In genomic region chr3:142454198-142454597, GRCm38 (mm10) we compare ENCODE assay signal across 27 mouse cellular contexts. TPM values are rescaled to one million over a fixed set of nuclear protein-coding genes. Genes with fewer than 3 reads are reported as not detected.
DNase-seq lines count a peak whose midpoint lies in the region; ATAC-seq and TF ChIP-seq lines count a peak whose summit lies in the region.
"Had no signal": no experiment of that assay in that cellular context is flagged by ENCODE, and none has a peak within 500 bp of the region (broad histone marks: within the 10 kb centered on the region; RNA-seq: fewer than 3 reads in every experiment).

No protein-coding gene starts in this region.

- ATAC-seq in liver, postnatal 0 days = no peak
- peak; percentile 67 for ATAC-seq in lung, postnatal 0 days
- ATAC-seq: activated CD4-positive, CD25-positive, alpha-beta regulatory T cell, adult 4 months; CD4-positive, CD25-positive, alpha-beta regulatory T cell, adult 4 months; forebrain, embryonic 15.5 days had no signal

- no peak for TF ChIP-seq EP300 in liver, postnatal 0 days (IDR thresholded peaks at IDR 0.05; ENCODE audit: low read depth)
- TF ChIP-seq EP300 in lung, postnatal 0 days (IDR thresholded peaks at IDR 0.05) = peak; percentile 89

- no peaks in the 10 kb centered on the region for H3K79me2 ChIP-seq in liver, adult 2 months (ENCODE audit: control insufficient read depth, insufficient read depth, low read length)

- DNase-seq in liver, adult 2 months (ENCODE audit: extremely low read depth, low read depth, low spot score) = peak; percentile 53
- no peak for DNase-seq in liver, postnatal 0 days
- peak; percentile 59 for DNase-seq in lung, postnatal 0 days (ENCODE audit: low spot score)
- DNase-seq in lung, postnatal 14 days = peak; percentile 15
- DNase-seq in gastrocnemius, postnatal 25 days = no peak
- no peak for DNase-seq in thymus, postnatal 14 days
- DNase-seq: adrenal gland, adult 8-10 months; adrenal gland, postnatal 25 days; cerebellum, adult 11-12 months; cerebellum, adult 8-10 months; cerebellum, postnatal 10 days; cerebellum, postnatal 36 days; embryo, embryonic 11 days; gastrocnemius, postnatal 36 days; heart, adult 2 months had no signal

- H3K4me3 ChIP-seq in liver, adult 2 months (ENCODE audit: insufficient read depth, low read depth, low read length) = no peak overlapping the region
- H3K4me3 ChIP-seq in liver, postnatal 0 days (ENCODE audit: low read depth, low read length) = no peak overlapping the region
- no peak overlapping the region for H3K4me3 ChIP-seq in lung, postnatal 0 days (ENCODE audit: low read depth, low read length)
- H3K4me3 ChIP-seq: embryonic facial prominence, embryonic 10.5 days; embryonic facial prominence, embryonic 13.5 days; erythroblast, embryonic 14.5 days; forebrain, embryonic 12.5 days; forebrain, embryonic 15.5 days; heart, adult 2 months; hindbrain, embryonic 12.5 days; hindbrain, embryonic 15.5 days had no signal

- TF ChIP-seq POLR2A in liver, adult 2 months (IDR thresholded peaks at IDR 0.05; ENCODE audit: extremely low read depth, insufficient read depth, low read length) = no peak

- 15% methylated on average over 7 of the region's 7 CpGs for WGBS in liver, adult 2 months
- 41% methylated on average over 7 of the region's 7 CpGs for WGBS in liver, postnatal 0 days (ENCODE audit: insufficient replicate concordance)
- WGBS in lung, postnatal 0 days = 49% methylated on average over 7 of the region's 7 CpGs

- H3K4me1 ChIP-seq in liver, adult 2 months (ENCODE audit: control insufficient read depth, insufficient read depth, low read length) = no peaks in the 10 kb centered on the region
- H3K4me1 ChIP-seq in liver, postnatal 0 days (ENCODE audit: insufficient read depth) = no peaks in the 10 kb centered on the region
- no peaks in the 10 kb centered on the region for H3K4me1 ChIP-seq in lung, postnatal 0 days (ENCODE audit: insufficient read depth, low read depth, low read length)
- H3K4me1 ChIP-seq: embryonic facial prominence, embryonic 13.5 days; forebrain, embryonic 12.5 days; forebrain, embryonic 15.5 days; hindbrain, embryonic 12.5 days; hindbrain, embryonic 15.5 days had no signal

- H3K36me3 ChIP-seq in liver, adult 2 months (ENCODE audit: control insufficient read depth, insufficient read depth, low read length) = no peaks in the 10 kb centered on the region
- H3K36me3 ChIP-seq in liver, postnatal 0 days (replicated peaks; ENCODE audit: insufficient read depth, low read length) = no peaks in the 10 kb centered on the region
- H3K36me3 ChIP-seq in lung, postnatal 0 days (ENCODE audit: insufficient read depth, low read length) = no peaks in the 10 kb centered on the region
- H3K36me3 ChIP-seq: embryonic facial prominence, embryonic 10.5 days; embryonic facial prominence, embryonic 13.5 days; forebrain, embryonic 12.5 days; forebrain, embryonic 15.5 days; hindbrain, embryonic 12.5 days; hindbrain, embryonic 15.5 days had no signal

- H3K27ac ChIP-seq in liver, adult 2 months (replicated peaks; ENCODE audit: insufficient read depth, low read depth, low read length) = no peak overlapping the region
- no peak overlapping the region for H3K27ac ChIP-seq in liver, postnatal 0 days (ENCODE audit: low read depth)
- no peak overlapping the region for H3K27ac ChIP-seq in lung, postnatal 0 days (ENCODE audit: low read length)
- H3K27ac ChIP-seq: embryonic facial prominence, embryonic 10.5 days; embryonic facial prominence, embryonic 13.5 days; forebrain, embryonic 12.5 days; forebrain, embryonic 15.5 days; heart, adult 2 months; hindbrain, embryonic 12.5 days; hindbrain, embryonic 15.5 days had no signal

- no peaks in the 10 kb centered on the region; the same call in 1 of the 2 replicates for H3K27me3 ChIP-seq in liver, adult 2 months (ENCODE audit: control insufficient read depth, insufficient read depth, low read length)
- H3K27me3 ChIP-seq in liver, postnatal 0 days (ENCODE audit: insufficient read depth, low read length) = no peaks in the 10 kb centered on the region
- no peaks in the 10 kb centered on the region for H3K27me3 ChIP-seq in lung, postnatal 0 days (replicated peaks; ENCODE audit: insufficient read depth, low read length)
- H3K27me3 ChIP-seq: embryonic facial prominence, embryonic 13.5 days; forebrain, embryonic 12.5 days; forebrain, embryonic 15.5 days; hindbrain, embryonic 12.5 days; hindbrain, embryonic 15.5 days had no signal

- no peak overlapping the region for H3K9ac ChIP-seq in liver, adult 2 months (ENCODE audit: low read depth, low read length)
- no peak overlapping the region for H3K9ac ChIP-seq in liver, postnatal 0 days (replicated peaks)
- H3K9ac ChIP-seq in lung, postnatal 0 days (replicated peaks; ENCODE audit: low read depth) = no peak overlapping the region
- H3K9ac ChIP-seq: embryonic facial prominence, embryonic 13.5 days; forebrain, embryonic 12.5 days; forebrain, embryonic 15.5 days; hindbrain, embryonic 12.5 days; hindbrain, embryonic 15.5 days had no signal

- H3K9me3 ChIP-seq in liver, postnatal 0 days (ENCODE audit: low read length) = no peaks in the 10 kb centered on the region
- no peaks in the 10 kb centered on the region for H3K9me3 ChIP-seq in lung, postnatal 0 days (ENCODE audit: low read length)
- H3K9me3 ChIP-seq: embryonic facial prominence, embryonic 10.5 days; embryonic facial prominence, embryonic 13.5 days; forebrain, embryonic 12.5 days; forebrain, embryonic 15.5 days; hindbrain, embryonic 12.5 days; hindbrain, embryonic 15.5 days had no signal

- H3K4me2 ChIP-seq in liver, postnatal 0 days (ENCODE audit: low read depth, low read length) = no peak overlapping the region
- no peak overlapping the region for H3K4me2 ChIP-seq in lung, postnatal 0 days (replicated peaks; ENCODE audit: low read depth, low read length)
- H3K4me2 ChIP-seq: embryonic facial prominence, embryonic 13.5 days; forebrain, embryonic 12.5 days; forebrain, embryonic 15.5 days; heart, embryonic 11.5 days; hindbrain, embryonic 12.5 days; hindbrain, embryonic 15.5 days had no signal

- TF ChIP-seq CTCF in liver, adult 2 months (IDR thresholded peaks at IDR 0.05; ENCODE audit: low read depth, low read length) = no peak
- no peak for TF ChIP-seq CTCF in liver, postnatal 0 days (IDR thresholded peaks at IDR 0.05; ENCODE audit: low read depth)
- TF ChIP-seq CTCF in lung, postnatal 0 days (IDR thresholded peaks at IDR 0.05) = no peak

RNA-seq across cellular contexts. Expression of gene Gbp5, which starts 39.6 kb away (rescaled TPM):
- 2.1 and 2.7 TPM in 2 replicates for total RNA-seq in liver, adult 2 months (2014; rRNA removed)
- polyA plus RNA-seq in liver, adult 2 months (2012; rRNA removed) = 0.31 and 0.53 TPM in 2 replicates
- 0.13 and 0.20 TPM in 2 replicates for polyA plus RNA-seq in liver, postnatal 0 days (2015; fragmentation: Nextera tagmentation; extraction: Ambion mirVana)
- 0.27 and 0.44 TPM in 2 replicates for polyA plus RNA-seq in lung, postnatal 0 days (2015; fragmentation: Nextera tagmentation; extraction: Ambion mirVana)
- 1 to 10 TPM; 2.1 to 3.2 TPM for total RNA-seq in gastrocnemius, postnatal 25 days (2021)
- total RNA-seq: ES-E14 had no signal
- polyA plus RNA-seq: C2C12; embryonic facial prominence, embryonic 10.5 days; erythroblast, embryonic 14.5 days; heart, embryonic 11.5 days had no signal

RNA-seq across cellular contexts. Expression of gene Pdlim5, which starts 58.7 kb away (rescaled TPM):
- 31.4 and 33.6 TPM in 2 replicates for total RNA-seq in liver, adult 2 months (2014; rRNA removed)
- polyA plus RNA-seq in liver, adult 2 months (2012; rRNA removed) = 42.6 and 45.8 TPM in 2 replicates
- polyA plus RNA-seq in liver, postnatal 0 days (2015; fragmentation: Nextera tagmentation; extraction: Ambion mirVana) = 9.4 and 11.5 TPM in 2 replicates
- polyA plus RNA-seq in lung, postnatal 0 days (2015; fragmentation: Nextera tagmentation; extraction: Ambion mirVana) = 25.8 and 28.4 TPM in 2 replicates
- total RNA-seq in gastrocnemius, postnatal 25 days (2021) = 100 to 1,000 TPM; 560 to 651 TPM

Comparison
In these comparisons a context has a peak if more than half of its experiments do, and no peak if none do; other contexts are left out.
1. DNase-seq: peak in liver, adult 2 months (single experiment), lung, postnatal 0 days (single experiment) and lung, postnatal 14 days (single experiment); none in liver, postnatal 0 days (single experiment), gastrocnemius, postnatal 25 days (single experiment) and thymus, postnatal 14 days (single experiment).